Mouse (Mus musculus): Measurements from ENCODE around the gene Btf3l4.

Btf3l4 gene

DNA sequence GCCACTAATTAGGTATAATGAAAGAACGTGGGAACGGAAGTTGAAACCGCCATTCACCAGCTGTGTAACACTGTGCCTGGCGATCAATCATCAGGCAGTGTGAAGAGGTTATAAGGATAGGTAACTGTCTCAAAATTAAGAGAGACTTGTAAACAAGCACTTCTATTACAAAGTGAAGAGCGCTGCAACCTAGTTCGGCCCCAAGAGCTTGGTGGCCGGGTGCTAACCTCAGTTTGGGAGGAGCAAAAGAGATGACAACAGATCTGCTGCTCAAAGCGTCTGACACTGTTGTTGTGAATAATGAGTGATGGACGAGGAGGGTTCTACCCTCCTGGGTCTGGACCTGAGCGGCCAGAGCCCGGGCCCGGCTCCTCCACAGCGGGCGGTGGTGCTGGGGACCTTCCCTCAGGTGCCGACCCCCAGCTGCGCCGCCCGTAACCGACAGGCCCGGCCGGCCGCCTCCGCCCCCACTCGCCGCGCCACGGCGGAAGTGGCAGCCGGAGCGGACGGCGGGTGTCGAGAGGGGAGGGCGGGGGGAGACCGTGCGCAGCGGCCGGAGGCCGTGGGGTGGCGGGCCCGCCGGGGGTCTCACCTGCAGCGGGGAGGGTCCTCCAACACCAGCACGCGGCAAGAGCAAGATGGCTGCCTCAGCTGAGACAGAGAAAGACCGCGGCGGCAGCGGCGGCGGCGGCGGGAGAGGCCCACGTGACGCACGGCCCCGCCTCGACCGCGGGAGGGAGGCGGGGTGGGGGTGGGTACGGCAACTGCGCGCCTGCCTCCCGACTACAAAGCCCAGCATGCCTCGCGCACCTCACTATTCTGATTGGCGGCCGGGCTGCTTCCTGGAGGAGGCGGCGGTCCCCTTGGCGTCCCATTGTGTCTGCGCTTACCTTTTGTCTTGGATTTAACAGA is at the start of gene Btf3l4:
Gene Btf3l4, minus strand, starts transcription at position 699 of the 912 bp plus-strand sequence.
- peak; percentile 88 for DNase-seq (ENCODE audit: low spot score)

DNA sequence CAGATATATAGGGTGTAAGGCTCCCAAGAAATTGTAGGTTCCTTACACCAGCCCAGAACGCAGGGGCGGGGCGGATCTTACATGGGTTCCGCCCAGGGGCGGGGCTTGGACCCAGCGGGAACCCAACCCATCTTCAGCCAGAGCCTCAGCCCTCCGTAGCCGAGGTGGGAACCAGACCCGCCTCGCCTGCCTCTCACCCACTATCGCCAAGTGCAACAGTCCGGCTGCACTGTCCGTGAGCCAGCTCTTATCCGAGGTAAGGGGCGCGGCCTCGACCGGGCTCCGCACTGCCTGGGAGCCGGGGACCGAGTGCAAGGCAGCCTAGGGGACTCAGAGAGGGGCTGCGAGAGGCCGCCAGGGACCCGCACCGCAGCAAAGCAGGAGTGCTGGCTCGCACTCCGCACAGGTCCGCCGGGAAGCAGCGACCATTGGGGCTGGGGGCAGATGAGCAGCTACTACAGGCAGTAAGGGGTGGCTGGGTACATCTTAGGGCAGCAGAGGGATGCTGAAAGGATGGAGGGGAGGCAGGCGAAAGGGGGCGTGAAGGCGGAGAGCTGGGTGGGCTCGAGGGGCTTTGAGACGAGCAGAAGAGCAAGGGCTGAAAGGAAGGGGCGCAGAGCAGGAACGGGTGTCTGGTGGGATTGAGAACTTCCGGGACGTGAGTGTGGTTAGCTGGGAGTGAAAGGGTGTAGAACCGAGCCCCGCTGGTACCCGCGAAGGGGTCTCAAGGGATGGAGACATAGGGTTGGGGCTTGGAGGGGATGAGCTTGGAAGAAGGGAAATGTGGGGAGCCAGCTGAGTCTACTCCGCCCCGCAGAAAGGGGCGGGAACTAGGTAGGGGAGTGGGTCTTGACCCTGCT is 45.8 kb upstream of the Btf3l4 start, which contains the start of gene Rab3b:
Gene Rab3b, plus strand, starts transcription at position 101 of the 860 bp plus-strand sequence.
- DNase-seq (ENCODE audit: low spot score) = no peak

- DNase-seq (ENCODE audit: low spot score) = no peak
These were observed 44.5 kb upstream of the Btf3l4 start for GRCm38 (mm10) chr4:108877901-108878300.

- no peak for DNase-seq (ENCODE audit: low spot score)
These were observed 40.3 kb upstream of the Btf3l4 start for GRCm38 (mm10) chr4:108873746-108874145.

DNA sequence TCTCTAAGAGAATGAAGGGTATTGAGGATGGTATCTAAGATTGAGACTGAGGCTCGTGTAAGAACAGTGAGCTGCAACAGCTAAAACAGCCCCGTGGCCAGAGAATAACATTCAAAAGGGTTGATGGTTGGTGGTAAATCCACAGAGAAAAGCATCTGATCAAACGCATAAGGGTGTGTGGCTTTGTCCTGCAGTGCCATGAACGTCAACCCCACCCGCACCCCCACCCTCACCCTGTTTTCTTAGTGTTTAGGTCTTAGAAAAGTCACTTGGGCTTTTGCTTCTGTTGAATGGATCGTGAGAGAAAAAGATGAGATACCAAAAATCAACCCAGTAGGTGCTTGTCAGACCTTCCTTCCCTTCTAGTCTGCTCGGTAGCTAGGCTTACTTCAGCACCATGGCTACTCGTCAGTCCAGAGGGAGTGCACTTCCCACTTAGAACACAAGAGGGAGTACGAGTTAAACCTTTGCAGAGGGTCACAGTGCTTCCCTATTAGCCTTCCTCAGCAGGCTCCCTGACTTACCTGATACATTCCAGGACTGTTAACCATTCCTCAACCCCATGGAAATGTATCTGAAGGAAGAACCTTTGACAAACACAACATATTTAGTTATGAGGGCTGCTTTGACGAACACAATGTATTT is 36.4 kb upstream of the Btf3l4 start:
- peak; percentile 75 for DNase-seq (ENCODE audit: low spot score)

DNA sequence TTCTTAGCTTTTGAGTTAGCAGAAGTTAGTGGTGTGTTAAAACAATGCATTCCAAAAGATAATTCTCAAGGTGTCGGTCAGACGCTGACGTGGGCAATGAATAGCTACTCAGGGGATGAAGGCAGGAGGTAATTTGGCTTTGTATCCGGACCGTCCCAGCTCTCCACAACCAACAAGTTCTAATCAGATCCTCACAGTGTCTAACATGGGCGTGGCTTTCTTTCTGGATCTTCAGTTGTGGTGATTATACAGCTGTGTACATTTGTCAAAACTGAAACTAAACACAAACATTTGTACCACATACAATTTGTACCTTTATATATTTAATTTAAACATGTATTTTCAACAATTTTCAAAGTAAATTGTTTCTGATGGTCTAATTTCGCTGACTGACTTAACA is 33.4 kb upstream of the Btf3l4 start:
- no peak for DNase-seq (ENCODE audit: low spot score)

- peak; percentile 14 for DNase-seq (ENCODE audit: low spot score)
These were observed 15.1 kb upstream of the Btf3l4 start, which contains the start of gene A730015C16Rik for GRCm38 (mm10) chr4:108848505-108848848. TSS of gene A730015C16Rik (minus strand) at chr4:108848619.

- DNase-seq (ENCODE audit: low spot score) = peak; percentile 76
These were observed 14.5 kb upstream of the Btf3l4 start, which contains the start of gene Kti12 for GRCm38 (mm10) chr4:108847715-108848504. TSS of gene Kti12 (plus strand) at chr4:108847785.

- DNase-seq (ENCODE audit: low spot score) = no peak
These were observed 12.6 kb upstream of the Btf3l4 start for GRCm38 (mm10) chr4:108845824-108846569.

- DNase-seq (ENCODE audit: low spot score) = no peak
These were observed 9.9 kb upstream of the Btf3l4 start for GRCm38 (mm10) chr4:108843336-108843735.

DNA sequence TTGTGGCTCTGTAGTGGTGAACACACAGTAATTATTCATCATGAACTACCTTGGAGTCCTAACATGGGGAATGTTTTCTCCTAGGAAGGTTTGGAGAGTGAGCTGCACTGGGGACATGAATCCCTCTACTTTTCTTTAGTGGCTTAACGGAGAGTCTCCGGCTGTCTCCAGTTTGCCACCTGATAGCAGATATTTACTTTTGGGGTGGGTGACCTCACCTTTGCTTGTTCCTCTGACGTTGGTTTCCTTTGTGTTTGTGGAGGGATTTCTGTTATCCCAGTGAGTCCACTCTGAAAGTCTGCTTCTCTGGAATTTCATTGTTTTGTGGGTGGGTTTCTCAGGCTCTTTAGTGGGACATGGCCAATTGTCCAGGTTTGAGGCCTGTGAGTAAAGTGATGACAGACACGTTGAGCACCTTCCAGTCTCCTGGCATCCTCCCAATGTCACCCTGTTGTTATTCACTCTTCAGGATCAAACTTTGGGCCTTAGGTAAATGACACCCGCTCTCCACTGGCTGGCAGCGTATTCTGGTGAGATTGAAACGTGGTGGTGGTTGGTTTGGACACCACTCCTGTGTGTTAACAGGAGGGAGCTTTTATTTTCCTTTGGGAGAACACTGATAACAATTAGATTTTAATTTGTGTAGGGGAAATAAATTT is 8.6 kb upstream of the Btf3l4 start:
- no peak for DNase-seq (ENCODE audit: low spot score)

DNA sequence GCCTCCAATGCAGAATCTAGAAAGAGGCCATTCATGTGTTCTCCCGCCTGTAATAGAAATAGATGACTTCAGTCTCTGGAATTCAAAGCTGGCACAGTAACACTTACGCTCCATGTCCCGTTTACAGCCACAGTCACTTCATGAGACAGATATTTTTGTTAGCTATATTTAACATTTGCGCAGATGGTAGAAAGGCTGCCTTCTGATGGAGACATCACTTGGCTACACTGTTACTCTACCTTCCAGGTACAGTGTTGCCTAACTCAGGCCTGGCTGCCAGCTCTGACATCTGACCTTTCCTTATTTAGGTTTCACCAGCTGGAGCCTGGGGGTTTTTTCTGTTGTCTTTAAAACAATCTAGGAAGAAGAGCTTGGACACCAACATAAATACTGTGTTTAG is 4.6 kb upstream of the Btf3l4 start:
- no peak for DNase-seq (ENCODE audit: low spot score)

DNA sequence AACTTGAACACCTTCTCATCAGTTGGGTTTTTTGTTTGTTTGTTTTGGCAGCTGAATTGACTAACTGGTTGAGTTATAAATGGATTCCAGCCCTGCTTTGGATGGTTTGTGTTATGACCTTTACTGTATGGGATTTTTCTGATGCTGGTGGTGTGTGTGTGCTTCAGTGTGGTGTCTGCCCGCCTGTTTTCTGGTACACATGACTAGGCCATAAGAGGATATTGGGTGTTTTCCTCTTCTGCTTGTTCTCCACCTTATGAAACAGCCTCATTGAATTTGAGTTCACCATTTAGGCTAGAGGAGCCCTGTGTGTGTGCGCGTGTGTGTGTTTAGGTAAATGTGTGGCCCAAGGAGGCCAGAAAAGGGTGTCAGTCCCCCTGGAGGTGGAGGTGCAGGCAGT is 2.1 kb upstream of the Btf3l4 start:
- peak; percentile 9 for DNase-seq (ENCODE audit: low spot score)

- DNase-seq (ENCODE audit: low spot score) = peak; percentile 6
These were observed 1.5 kb upstream of the Btf3l4 start for GRCm38 (mm10) chr4:108834971-108835311.

DNA sequence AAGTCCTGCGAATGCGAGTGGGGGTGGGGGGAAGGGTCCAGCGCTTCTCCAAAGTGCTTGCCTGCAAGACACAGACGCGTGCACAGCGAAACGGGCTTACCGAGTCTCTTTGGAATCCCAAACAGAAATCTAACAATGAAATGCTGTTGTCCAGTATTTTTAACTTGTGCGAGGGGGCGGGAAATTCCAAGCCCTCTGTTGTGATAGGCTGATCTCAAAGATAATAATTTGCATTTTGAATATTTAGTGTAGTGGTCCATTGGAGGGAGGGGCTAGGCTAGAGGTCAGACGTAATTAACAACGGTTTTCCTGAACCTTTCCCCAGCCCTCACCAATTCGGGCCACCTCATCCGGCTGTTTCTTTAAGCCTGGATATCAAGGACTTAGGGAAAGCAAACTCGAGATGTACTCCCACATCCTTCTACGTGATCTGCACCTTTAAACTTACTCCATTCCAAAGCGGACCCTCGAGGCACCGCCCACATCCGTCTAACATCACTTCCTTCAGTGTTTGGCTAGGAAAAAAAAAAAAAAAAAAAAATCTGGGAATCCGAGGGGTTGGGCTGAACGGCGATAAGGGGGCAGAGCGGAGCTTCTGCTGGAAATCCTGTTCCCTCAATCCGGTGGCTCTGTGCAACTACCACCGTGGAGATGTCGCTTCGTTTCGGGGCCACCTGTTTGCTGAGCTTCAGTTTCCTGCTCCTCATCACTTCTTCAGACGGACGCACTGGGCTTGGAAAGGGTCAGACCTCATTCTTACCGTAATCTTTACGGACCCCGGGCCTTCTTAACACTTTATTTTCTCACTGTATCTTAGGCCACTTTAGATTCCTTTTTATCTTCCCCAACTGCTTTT is 929 bp upstream of the Btf3l4 start, which contains the start of gene Txndc12:
Gene Txndc12, plus strand, starts transcription at position 487 of the 856 bp plus-strand sequence.
- peak; percentile 86 for DNase-seq (ENCODE audit: low spot score)

GRCm38 (mm10) chr4:108833828-108834114 is 357 bp upstream of the Btf3l4 start:
- DNase-seq (ENCODE audit: low spot score) = no peak

DNA sequence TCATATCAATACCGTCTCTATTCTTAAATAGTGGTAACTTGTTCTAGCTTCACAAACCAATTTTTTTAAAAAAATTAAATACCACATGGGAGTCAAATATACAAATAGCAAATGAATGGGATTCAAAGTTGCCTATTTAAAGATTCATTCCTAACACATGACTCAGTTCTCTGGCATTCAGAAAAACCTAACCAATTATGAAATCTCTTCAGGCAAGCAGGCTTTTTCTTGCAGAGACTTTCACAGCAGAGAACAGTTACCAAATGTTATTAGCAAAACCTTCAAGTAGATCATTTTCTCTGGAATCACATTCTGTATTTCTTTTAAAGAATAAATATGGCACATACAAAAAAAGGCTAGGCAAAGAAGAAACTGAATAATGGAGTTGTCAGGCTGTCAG is 2.7 kb downstream of the Btf3l4 start:
- DNase-seq (ENCODE audit: low spot score) = no peak

DNA sequence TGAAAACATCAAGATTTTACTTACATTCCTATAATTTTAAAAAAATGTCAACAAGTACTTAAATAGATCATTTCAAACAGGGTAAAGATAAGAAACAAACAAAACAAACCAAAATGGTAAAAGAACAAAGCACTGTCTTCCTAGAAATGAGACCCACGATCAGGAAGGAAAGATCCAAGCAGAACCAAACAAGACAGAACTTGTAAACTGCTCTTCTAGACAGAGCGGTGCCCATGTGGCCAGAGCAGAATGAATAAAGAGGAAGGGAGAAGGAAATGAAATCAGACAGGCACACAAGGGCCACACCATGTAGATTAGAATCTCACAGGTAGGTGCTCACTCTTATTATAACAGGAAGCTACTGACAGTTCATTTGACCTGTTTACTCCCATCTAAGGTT is 6.8 kb downstream of the Btf3l4 start:
- DNase-seq (ENCODE audit: low spot score) = no peak

- DNase-seq (ENCODE audit: low spot score) = no peak
These were observed 7.3 kb downstream of the Btf3l4 start for GRCm38 (mm10) chr4:108826096-108826495.
